In the genomic region with DNA sequence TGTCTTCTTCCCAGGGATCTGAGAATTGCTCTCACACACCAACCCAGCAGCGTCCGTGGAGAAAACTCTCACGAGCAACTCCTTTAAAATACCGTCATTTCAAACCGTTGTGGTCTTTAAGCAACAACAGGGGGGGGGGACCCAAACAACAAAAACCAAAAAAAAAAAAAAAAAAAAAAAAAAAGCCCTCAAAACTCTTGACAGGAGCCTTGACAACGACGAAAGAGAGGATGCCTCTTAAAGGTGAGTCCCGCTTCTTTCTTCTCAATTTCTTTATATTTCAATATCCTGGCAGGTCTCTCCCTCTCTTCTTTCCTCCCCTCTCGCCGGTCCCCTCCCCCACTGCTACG, we compare ENCODE assay signal across 8 mouse cellular contexts. TPM values are rescaled to one million over a fixed set of nuclear protein-coding genes. Genes with fewer than 3 reads are reported as not detected.
A peak's percentile ranks its signal among the peaks of the same experiment; 100 is the strongest.
DNase-seq lines count a peak whose midpoint lies in the region; ATAC-seq and TF ChIP-seq lines count a peak whose summit lies in the region.

No protein-coding gene starts in this region.

- H3K27me3 ChIP-seq in kidney, adult 2 months (replicated peaks; ENCODE audit: control insufficient read depth, insufficient read depth, low read length), result peaks cover 17% of the 10 kb centered on the region
- H3K27me3 ChIP-seq in hindbrain, embryonic 16.5 days (replicated peaks; ENCODE audit: control insufficient read depth, insufficient read depth, low read length), result peaks cover 18% of the 10 kb centered on the region
- peaks cover 53% of the 10 kb centered on the region for H3K27me3 ChIP-seq in midbrain, embryonic 16.5 days (ENCODE audit: control insufficient read depth, insufficient read depth, low read depth, low read length)

- peak overlapping the region; percentile 57 for H3K4me2 ChIP-seq in hindbrain, embryonic 16.5 days (ENCODE audit: low read length)
- peak overlapping the region; percentile 54 for H3K4me2 ChIP-seq in midbrain, embryonic 16.5 days (ENCODE audit: low read length)

- 3% methylated on average over 11 of the region's 11 CpGs for WGBS in kidney, adult 2 months
- 1% methylated on average over 11 of the region's 11 CpGs for WGBS in hindbrain, embryonic 16.5 days
- 1% methylated on average over 11 of the region's 11 CpGs for WGBS in midbrain, embryonic 16.5 days

- TF ChIP-seq CTCF in kidney, adult 2 months (conservative IDR thresholded peaks at IDR 0.05; ENCODE audit: insufficient read depth, insufficient read length, low read depth, low read length), result no peak
- no peak for TF ChIP-seq CTCF in cortical plate, adult 2 months (IDR thresholded peaks at IDR 0.05; ENCODE audit: extremely low read depth, insufficient read depth, low read length)

- TF ChIP-seq POLR2A in kidney, adult 2 months (IDR thresholded peaks at IDR 0.05; ENCODE audit: low read depth, low read length), result no peak
- TF ChIP-seq POLR2A in cortical plate, adult 2 months (IDR thresholded peaks at IDR 0.05; ENCODE audit: extremely low read depth, insufficient read depth, low read length), result no peak

- DNase-seq in kidney, adult 2 months, result no peak
- DNase-seq in kidney, adult 11 months, result no peak
- no peak for DNase-seq in thymus, postnatal 36 days
- DNase-seq in urinary bladder, postnatal 36 days (ENCODE audit: low spot score in 2 of 2), result no peak
- DNase-seq in left cerebral cortex, adult 18-20 months (ENCODE audit: low spot score in 2 of 2), result no peak

- no peak for ATAC-seq in hindbrain, embryonic 16.5 days
- no peak for ATAC-seq in midbrain, embryonic 16.5 days

- H3K9me3 ChIP-seq in hindbrain, embryonic 16.5 days (ENCODE audit: control insufficient read depth, low read length), result no peaks in the 10 kb centered on the region
- H3K9me3 ChIP-seq in midbrain, embryonic 16.5 days (replicated peaks; ENCODE audit: control insufficient read depth, low read length, poor library complexity, severe bottlenecking), result no peaks in the 10 kb centered on the region

- no peak overlapping the region for H3K27ac ChIP-seq in kidney, adult 2 months (ENCODE audit: insufficient read depth, low read depth, low read length)
- no peak overlapping the region for H3K27ac ChIP-seq in cortical plate, adult 2 months (ENCODE audit: insufficient read depth, low read length)
- peak overlapping the region; percentile 81 for H3K27ac ChIP-seq in hindbrain, embryonic 16.5 days (ENCODE audit: low read depth, low read length)
- peak overlapping the region; percentile 45; the same call in 1 of the 2 replicates for H3K27ac ChIP-seq in midbrain, embryonic 16.5 days (ENCODE audit: low read length)

- H3K4me1 ChIP-seq in kidney, adult 2 months (ENCODE audit: control insufficient read depth, insufficient read depth, low read length), result peaks cover 8% of the 10 kb centered on the region; the same call in 1 of the 2 replicates
- no peaks in the 10 kb centered on the region for H3K4me1 ChIP-seq in cortical plate, adult 2 months (ENCODE audit: control insufficient read depth, insufficient read depth, low read length)
- H3K4me1 ChIP-seq in hindbrain, embryonic 16.5 days (ENCODE audit: control insufficient read depth, insufficient read depth, low read depth, low read length), result peaks cover 6% of the 10 kb centered on the region
- H3K4me1 ChIP-seq in midbrain, embryonic 16.5 days (ENCODE audit: control insufficient read depth, insufficient read depth, low read length), result peaks cover 7% of the 10 kb centered on the region; the same call in 1 of the 2 replicates

- H3K4me3 ChIP-seq in kidney, adult 2 months (ENCODE audit: insufficient read depth, low read depth, low read length), result peak overlapping the region; percentile 21; the same call in 1 of the 2 replicates
- H3K4me3 ChIP-seq in cortical plate, adult 2 months (ENCODE audit: insufficient read depth, low read length), result peak overlapping the region; percentile 37
- H3K4me3 ChIP-seq in hindbrain, embryonic 16.5 days (ENCODE audit: low read length), result peak overlapping the region; percentile 50
- H3K4me3 ChIP-seq in midbrain, embryonic 16.5 days (ENCODE audit: low read depth, low read length), result peak overlapping the region; percentile 38

- H3K36me3 ChIP-seq in kidney, adult 2 months (ENCODE audit: control insufficient read depth, insufficient read depth, low read length), result no peaks in the 10 kb centered on the region
- H3K36me3 ChIP-seq in hindbrain, embryonic 16.5 days (ENCODE audit: control insufficient read depth, insufficient read depth, low read length), result no peaks in the 10 kb centered on the region
- H3K36me3 ChIP-seq in midbrain, embryonic 16.5 days (ENCODE audit: control insufficient read depth, insufficient read depth, low read length), result no peaks in the 10 kb centered on the region

- peak overlapping the region; percentile 73 for H3K9ac ChIP-seq in hindbrain, embryonic 16.5 days (ENCODE audit: low read depth, low read length)
- H3K9ac ChIP-seq in midbrain, embryonic 16.5 days (ENCODE audit: low read depth, low read length), result no peak overlapping the region

RNA-seq across cellular contexts. Expression of gene Pax6, which starts 7.0 kb away (rescaled TPM):
- polyA plus RNA-seq in kidney, adult 2 months (2012; rRNA removed), result not detected in 2 replicates
- polyA plus RNA-seq in cortical plate, adult 2 months (2012; rRNA removed), result 9.2 and 11.7 TPM in 2 replicates
- polyA plus RNA-seq in hindbrain, embryonic 16.5 days (2015; fragmentation: Nextera tagmentation; extraction: Ambion mirVana), result 40.7 and 43.8 TPM in 2 replicates
- 17.4 and 25.7 TPM in 2 replicates for polyA plus RNA-seq in midbrain, embryonic 16.5 days (2015; fragmentation: Nextera tagmentation; extraction: Ambion mirVana)
- total RNA-seq in left cerebral cortex, adult 18-20 months (2021), result 10 to 100 TPM in 1 of 2 experiments, 1 to 10 TPM in 1; 8.8 to 10.3 TPM

Comparison
In these comparisons a context has a peak if more than half of its experiments do, and no peak if none do; other contexts are left out.
1. H3K27ac ChIP-seq: peak in hindbrain, embryonic 16.5 days (single experiment) and midbrain, embryonic 16.5 days (single experiment); none in kidney, adult 2 months (single experiment) and cortical plate, adult 2 months (single experiment).
2. RNA of gene Pax6, which starts 7.0 kb away (polyA plus RNA-seq): 40.7 to 43.8 TPM in hindbrain, embryonic 16.5 days, 17.4 to 25.7 TPM in midbrain, embryonic 16.5 days and 9.2 to 11.7 TPM in cortical plate, adult 2 months; not detected in kidney, adult 2 months; every median in the first group is over 10 times any median in the second.
3. Peak in every context shown above with its lines, with median percentiles within 50 percentile points of each other: H3K4me3 ChIP-seq.